Mouse (Mus musculus): ENCODE measurements at regions not wholly inside any gene's neighbourhood (a gene's known extent, or its start where the extent isn't known, plus 50 kb on each side); places are given as distances from the start of the nearest gene placed in this dataset.
"Not testable (repeated sequence)": the region's sequence is repeated elsewhere in the genome, so short reads cannot be mapped to it uniquely, and the experiment has no call there.

DNA sequence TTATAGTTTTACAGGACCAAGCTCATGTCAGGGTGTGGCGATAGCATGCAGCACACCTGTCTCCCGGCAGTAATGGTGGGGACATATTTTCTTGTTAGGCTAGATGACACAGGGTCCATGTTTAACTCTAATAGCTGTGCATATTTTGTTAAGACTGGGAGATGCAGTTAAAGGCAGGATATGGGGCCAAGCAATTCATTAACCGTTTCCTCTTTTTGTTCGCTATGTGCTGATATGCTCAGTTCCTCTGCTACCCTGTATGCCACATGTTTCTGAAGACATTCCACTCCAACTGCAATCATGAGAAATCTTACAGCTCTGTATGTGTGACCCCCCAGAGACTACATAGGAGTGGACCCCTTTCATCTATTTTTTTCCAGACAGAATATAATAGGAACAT lies 104.0 kb upstream of the Stt3b start:
- no peak for DNase-seq (ENCODE audit: low read depth, low spot score)

DNA sequence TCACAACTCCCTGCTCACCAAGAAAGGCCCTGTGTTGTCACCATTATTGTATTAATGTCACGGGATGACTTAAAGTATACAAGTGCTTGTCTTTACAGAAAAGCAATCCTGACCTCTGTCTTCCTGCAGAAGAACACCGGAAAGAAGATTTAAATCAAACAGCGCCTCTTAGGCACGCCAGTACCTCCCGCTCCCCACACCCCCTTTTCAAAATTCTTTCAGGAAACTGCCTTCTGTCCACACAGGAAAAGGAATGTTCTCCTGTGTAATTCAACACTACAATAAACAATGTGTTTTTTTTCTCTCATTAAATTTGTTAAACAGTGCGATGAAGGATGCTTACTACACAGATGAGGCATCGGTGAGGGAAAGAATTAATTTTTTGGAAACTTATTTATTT lies 112.6 kb upstream of the Stt3b start:
- DNase-seq (ENCODE audit: low read depth, low spot score), result no peak

DNA sequence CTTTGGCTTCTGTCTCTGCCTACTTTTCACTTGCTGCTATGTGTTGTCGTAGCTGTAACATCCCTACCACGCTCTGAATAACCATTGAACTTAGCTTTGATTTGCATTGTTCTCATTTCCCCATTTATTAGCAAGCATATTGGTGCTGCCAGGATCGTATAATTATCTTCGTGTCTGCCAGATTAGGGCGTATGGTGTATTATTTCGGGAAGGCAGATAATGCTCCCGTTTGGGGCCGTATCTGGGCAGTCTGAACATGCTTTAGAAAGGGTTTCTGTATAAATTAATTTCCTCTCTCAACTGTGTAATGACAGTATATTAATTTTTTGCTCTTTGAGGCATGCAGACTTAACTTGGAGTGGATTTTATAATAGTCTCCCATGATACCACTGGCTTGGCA lies 116.5 kb upstream of the Stt3b start:
- DNase-seq (ENCODE audit: low read depth, low spot score), result no peak

DNA sequence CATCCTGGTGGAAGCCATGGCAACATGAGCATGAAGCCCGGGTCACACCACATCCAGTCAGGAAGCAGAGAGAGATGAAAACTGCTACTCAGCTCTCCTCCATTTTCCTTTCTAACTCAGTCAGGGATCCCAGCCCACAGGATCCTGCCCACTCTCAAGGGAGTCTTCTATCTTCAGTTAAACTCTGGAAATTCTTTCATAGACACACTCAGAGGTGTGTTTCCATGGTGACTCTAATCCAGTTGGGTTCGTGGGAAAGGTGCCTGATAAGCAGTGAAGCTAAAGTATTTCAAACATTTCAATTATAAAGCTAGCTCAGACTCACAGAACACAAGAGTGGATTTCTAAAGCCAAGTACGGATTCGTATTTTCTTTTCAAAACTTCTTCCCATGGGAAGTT lies 120.0 kb upstream of the Stt3b start:
- no peak for DNase-seq (ENCODE audit: low read depth, low spot score)

DNA sequence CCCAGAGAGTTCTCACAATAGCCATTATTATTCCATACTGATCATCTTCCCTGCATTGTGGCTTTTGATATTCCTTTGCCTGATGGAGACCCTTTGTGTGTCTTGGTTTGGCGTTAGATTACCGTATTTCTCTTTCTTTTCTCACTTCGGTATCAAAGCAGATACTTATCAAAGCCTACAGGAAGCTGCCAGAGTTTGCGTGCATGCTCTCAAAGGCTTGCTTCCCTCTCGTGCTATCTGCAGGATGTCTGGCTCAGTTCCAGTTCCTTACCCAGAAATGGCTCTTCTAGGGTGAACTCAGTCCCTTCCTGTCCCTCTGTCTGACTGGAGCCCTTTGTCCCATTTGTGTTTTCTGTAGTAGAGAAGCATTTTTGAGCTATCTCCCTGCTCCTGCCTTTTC lies 124.5 kb upstream of the Stt3b start:
- DNase-seq (ENCODE audit: low read depth, low spot score), result no peak

DNA sequence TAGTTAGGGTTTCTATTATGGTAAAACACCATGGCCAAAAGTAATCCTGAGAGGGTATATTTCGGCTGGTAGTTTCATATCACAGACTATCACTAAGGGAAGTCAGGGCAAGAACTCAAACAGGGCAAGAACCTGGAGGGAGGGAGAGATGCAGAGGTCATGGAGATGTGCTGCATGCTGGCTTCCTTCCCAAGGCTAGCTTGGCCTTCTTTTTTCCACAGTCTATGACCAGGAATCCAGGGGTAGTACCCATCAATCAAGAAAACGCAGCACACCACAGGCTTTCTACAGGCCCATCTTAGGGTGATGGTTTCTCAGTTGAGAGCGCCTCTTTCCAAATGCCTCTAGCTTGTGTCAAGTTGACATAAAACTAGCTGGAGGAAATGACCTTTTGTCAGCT lies 126.1 kb upstream of the Stt3b start:
- DNase-seq (ENCODE audit: low read depth, low spot score), result no peak

DNA sequence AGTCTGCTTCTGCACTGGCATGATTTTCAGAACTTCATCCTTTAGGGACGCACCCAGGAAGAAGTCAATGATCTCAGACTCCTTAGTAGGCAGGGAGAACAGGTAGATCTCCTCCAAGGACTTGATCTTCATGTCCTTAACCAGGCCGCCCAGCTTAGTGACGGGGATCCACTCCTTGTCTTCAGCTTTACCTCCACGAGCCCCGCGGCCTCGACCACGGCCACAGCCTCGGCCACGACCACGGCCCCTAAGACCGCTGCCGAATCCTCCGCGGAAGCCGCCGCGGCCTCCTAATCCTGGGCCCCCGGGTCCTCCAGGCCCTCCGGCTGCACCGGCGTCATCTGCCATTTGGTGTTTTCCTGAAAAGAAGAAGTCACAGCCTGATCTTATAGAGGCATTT lies 128.0 kb upstream of the Stt3b start:
- not testable (repeated sequence) for DNase-seq (ENCODE audit: low read depth, low spot score)

DNA sequence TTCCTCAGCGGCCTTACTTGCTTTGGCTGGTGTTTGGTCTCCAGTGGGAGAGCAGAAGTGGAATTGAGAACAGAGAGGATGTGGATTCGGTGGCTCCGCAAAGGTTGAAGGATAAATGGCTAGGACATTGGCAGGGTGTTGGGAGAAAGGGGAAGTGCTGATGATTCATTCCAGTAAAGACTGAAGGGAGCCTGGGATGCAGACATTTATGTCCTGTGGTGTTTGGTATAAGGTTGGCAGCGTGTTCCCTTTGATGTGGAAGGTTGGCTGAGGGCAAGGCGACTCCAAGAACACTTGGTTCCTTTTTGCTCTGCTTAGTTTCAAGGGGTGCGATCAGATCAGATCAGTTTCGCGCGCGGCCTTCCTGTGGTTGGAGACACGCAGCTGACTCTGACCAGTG lies 136.5 kb upstream of the Stt3b start:
- no peak for DNase-seq (ENCODE audit: low read depth, low spot score)

DNA sequence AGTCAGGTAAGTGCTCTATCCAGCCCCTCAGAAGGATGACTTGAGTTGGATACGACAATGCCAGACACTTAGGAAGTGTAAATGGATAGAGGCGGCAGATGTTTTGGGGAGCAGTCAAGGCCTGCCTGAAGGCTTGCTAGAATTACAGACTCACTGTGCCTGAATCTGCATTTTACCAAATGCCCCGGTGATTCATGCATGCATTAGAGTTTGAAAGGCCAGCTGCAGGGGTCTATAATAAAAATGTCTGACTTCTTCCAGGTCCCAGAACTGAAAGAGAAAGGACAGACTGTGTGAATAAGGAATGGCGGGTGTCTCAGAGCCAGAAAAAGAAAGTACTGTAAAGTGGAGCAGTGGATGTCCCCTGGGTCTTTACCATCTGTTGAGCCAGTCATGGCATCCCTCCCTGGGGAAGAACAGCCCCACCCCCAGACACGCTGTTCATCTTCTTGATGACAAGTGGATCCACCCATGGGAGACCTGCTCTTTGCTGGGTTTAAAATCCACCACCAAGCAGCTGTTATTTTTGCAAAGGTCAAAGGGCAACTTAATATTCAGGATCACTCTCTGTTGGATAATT lies 140.6 kb upstream of the Stt3b start:
- DNase-seq (ENCODE audit: low read depth, low spot score), result no peak

DNA sequence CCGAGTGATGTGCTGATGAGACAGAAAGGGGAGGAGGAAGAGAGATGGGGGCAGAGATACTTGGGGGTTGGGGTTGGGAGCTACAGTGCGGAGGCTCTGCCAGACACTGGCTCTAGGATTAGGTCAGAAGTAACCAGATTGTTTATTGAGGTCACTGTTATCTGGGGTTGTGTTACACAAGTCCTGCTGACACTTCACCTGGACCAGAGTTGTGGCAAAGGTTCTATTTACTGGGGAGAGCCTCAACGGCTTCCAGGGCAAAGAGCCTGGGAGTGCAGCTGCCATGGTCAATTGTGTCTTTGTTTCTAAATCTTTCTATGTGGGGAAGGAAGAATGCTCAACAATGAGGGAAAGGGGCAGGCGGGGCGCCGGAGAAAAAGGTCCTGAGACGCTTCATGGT lies 144.6 kb upstream of the Stt3b start:
- DNase-seq (ENCODE audit: low read depth, low spot score), result no peak

DNA sequence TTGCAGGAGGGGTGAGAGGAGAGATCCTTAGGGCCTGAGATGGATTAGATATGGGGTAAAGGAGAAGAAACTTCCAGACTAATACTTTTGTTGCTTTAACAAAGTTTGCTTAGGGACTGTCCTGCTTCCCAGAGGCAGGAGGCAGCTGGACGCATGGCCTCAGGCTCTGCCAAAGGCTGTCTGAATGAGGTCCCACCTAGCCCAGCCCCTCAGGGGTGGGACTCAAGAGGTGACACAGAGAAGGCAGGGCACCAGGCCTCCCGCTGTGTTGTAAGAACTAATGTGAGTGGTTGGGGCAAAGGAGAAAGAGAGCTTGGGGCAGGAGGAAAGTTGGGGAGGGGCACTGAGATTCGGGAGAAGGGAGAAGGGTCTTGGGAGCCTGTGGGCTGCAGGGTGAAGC lies 145.9 kb upstream of the Stt3b start:
- DNase-seq (ENCODE audit: low read depth, low spot score), result no peak

DNA sequence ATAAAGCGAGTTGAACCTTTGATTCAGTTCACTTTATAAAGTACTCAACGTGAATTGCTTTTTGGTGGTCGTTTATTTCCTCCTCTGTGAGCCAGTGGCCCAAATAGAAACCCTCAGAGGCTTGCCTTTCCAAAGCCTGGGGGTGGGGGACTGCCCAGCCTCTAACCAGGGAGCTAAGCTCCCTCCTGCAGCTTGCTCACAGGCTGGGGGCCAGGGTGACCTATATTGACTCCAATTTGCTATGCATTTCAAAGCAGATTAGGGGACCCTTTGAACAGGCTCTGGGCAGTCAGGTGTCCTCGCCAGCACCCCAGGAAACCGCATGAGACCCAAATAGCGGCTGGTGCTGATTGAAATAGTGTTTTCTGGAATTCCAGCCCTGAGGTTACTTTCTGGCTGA lies 146.4 kb upstream of the Stt3b start:
- no peak for DNase-seq (ENCODE audit: low read depth, low spot score)

DNA sequence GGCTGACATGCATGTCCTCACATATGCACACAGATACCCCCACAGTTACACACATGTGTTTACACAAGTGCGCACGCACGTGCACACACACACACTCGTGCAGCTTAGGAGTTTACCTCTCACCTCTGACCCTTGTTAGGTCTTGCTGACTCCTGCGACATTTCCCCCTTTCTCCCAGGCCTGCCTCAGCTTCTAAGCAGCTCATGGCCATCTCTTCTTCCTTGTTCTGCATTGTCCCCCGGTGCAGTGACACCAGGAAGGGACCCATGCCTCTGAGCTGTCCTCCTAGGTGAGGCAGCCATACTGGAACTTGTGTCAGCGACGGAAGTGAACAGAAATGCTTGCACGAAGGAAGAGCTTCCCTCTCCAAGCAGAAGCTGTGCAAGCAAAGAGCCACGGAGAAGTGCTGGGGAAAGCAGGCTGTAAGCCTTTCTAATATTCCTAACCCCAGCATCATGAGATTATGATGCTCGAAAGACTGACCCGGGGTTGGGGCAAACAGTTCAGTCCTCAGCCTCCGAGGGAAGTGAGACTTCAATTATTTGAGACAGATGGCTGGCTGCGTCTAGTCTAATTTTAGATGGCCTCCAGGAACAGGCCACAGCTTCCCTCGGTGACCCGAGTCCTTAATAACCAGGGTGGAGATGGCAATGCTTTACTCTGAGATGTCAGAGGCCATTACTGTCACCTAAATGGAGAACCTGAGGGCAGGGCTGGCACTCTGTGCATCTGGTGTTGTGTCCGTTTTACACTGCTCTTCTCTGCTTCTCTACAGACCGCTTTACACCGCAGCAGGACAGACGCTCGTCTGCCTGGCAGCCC lies 147.9 kb upstream of the Stt3b start:
- DNase-seq (ENCODE audit: low read depth, low spot score), result peak; percentile 41

DNA sequence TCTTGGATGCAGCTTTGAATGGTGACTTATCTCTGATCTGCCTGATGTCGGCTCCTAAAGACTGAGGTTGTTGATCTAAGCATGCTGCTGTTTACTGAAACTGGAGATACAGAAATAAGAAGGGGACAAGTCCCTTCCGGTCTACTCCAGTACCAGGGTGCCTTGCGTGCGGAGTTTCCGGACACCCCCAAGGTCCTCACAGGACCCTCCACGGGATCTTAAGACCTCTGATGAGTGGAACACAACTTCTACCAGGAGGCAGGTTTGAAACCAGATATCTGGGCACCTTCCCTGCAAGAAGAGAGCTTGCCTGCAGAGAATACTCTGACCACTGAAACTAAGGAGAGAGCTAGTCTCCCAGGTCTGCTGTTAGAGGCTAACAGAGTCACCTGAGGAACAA lies 148.9 kb upstream of the Stt3b start:
- DNase-seq (ENCODE audit: low read depth, low spot score), result not testable (repeated sequence)

DNA sequence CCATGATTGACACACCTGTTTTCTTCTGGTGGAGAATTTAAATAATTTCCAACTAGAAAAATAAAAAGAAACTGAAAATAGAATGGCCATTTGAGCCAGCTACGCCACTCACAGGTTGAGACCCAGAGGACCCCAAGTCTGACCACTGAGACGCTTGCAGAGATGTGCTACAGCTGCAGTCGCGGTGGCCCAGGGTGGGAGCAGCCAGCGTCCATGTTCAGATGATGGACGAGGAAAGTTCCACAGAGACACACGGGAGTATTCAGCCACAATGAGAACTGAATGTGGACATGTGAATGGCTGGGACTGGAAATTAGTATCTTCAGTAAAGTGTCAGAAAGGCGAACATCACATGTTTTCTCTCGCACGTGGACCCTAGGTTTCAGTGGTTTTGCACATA lies 155.1 kb upstream of the Stt3b start:
- no peak for DNase-seq (ENCODE audit: low read depth, low spot score)

DNA sequence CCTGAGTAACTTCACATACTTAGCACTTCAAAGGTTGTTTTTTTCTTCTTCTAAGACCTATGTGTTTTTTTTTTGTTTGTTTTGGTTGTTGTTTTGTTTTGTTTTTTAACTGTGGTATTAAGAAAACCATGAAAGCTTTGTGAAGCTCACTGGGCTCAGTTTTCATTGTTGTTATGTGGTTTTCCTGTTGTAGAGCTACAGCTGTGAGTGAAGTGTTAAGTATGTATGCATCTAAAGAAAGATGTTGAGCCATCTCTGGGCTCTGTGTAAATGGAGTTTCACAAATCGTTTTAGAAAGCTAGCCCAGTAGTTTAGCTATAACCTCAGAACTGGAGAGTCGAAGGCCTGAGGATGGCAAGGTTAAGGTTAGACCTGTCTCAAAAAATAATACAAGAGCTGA lies 158.4 kb upstream of the Stt3b start:
- DNase-seq (ENCODE audit: low read depth, low spot score), result no peak

DNA sequence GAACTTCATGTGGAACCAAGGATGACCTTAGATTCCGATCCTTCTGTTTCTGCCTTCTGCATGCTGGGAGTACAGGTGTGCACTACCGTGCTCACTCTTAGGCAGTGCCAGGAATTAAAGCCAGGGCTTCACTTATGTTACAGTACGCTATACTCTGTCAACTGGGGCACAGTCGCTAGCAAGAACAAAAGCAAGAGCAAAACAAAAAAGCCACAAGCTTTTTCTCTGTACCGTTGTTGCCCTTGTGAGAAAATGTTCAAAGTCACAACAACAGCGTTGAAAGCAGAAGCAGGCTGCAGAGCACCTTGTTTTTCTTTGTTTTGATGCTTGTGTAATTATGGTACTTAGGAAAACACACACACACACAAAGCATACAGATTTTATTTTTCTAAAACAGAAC lies 161.4 kb upstream of the Stt3b start:
- DNase-seq (ENCODE audit: low read depth, low spot score), result no peak

DNA sequence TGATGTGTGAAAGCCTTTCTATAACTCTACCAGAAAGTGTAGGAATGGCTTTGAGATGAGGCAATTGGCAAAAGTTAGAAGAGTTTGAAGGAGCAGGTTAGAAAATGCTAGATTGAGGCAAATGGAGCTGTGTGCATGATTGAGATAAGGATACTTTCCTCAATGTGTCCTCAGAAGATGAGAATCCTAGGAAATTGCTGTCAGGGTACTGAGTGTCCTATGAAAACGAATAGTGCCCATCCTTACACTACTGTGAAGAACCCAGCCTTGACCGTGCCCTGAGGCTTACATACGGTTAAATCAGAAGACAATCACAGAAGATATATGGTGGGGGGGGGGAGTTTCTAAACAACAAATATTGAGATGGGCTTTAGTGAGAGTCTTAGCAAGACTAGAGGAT lies 162.8 kb upstream of the Stt3b start:
- no peak for DNase-seq (ENCODE audit: low read depth, low spot score)

DNA sequence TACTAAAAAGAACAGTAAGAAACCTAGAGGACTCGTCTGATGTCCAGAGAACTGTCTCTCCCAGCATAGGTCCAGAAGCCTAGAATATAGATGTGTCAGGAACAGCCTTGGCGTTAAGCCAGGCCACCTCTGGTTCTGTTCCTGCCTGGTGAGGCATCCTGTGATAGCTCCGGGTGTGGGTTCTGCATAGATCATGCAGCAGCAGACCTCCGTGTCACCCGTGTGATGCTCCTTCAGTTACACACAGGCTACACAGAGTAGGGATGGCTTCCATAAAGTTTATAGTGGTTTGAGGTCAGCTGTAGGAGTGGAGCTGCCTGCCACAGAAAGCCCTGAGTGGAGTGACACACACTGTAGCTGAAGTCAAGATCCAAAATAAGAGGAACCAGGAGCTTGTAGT lies 163.6 kb upstream of the Stt3b start:
- no peak for DNase-seq (ENCODE audit: low read depth, low spot score)

DNA sequence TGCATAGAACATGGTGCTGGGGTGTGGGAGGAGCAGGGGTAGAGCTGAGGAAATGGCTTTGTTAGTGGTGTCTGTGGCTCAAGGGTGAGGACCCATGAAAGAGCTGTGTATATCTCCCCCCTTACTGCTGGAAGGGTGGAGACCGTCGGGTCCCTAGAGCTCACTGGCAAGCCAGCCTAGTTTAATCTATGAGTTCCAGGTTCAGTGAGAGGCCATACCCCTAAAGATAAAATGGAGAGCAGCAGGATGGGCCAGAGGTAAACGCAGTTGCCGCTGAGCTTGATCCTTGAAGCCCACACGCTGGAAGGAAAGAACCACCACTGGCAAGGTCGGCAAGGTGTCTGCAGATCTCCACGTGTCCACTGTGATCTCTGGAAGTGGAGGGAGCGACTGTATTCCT lies 164.1 kb upstream of the Stt3b start:
- DNase-seq (ENCODE audit: low read depth, low spot score), result no peak

DNA sequence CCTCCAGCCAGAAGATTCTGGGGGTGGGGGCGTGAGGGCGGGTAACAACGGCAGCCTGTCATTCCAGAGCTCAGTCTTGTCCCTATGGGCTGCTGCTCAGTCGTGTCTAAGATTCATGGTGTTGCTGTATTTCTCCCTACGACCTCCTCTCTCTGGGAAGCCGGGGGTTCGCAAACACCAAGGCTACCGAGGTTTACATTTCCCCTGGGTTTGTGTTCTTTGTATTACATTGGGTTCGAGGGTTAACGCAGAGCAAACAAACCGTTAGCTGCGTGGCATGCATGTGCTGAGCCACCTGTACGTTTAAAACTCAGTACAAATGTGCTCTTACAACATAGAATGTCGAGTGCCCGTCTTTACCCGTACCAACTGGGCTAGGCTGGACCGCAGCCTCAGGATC lies 166.0 kb upstream of the Stt3b start:
- no peak for DNase-seq (ENCODE audit: low read depth, low spot score)

DNA sequence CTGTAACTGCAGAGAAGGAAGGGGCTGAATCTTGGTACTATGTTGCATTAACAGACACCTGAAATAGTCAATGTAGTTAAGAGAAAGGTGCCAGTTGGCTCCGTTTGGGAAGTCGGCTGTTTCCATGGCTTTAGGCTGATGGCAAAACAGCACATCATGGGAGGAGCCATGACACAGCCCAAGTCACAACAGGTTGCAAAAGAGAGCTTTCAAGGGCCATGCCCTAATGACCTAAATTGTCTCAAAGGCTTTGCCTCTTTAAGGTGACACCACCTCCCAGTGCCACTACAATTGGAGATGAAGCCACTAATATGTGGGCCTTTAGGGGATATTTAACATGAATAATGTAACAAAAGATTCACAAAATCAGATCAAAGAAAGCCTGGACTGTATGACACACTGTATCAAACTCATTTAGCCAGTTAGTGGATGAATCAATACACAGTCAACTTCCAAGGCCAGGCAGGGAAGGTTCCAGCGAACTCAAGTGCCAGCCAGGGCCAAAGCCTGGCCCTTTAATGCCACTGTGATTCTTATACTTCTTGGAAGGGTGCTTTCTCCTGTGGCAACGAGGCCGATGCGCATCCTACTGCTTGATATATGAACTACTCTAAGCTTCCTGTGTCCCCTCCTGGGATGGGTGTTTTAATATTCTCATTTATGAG lies 167.5 kb upstream of the Stt3b start:
- DNase-seq (ENCODE audit: low read depth, low spot score), result no peak

DNA sequence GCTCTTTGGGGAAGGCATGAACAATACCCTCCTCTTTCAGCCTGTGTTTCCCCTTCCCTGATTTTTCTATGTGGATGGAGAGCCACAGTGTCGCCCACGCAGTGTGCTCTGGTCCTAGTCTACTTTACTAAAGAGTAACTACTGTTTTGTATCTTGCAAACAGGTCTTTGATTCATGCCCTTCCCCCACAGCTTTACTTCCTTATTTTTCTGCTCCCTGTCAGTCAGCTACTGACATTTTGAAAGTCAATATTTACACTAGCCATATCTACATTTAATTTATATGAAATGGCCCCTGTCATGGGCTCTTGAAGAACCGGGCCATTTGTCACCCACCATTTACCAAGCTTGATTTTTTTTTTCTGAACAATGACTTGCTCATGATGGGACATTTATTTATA lies 168.7 kb upstream of the Stt3b start:
- DNase-seq (ENCODE audit: low read depth, low spot score), result no peak

Measured in retina, postnatal 7 days (tissue).